Mouse (Mus musculus): ENCODE results near the gene Prr5l. TPM values are rescaled to one million over a fixed set of nuclear protein-coding genes. Genes with fewer than 3 reads are reported as not detected.
A peak's percentile ranks its signal among the peaks of the same experiment; 100 is the strongest.

The Prr5l gene
- total RNA-seq, 2 experiments from 2014 or later, result 5.1 to 7.7 TPM

- DNase-seq (ENCODE audit: extremely low spot score in 1 of 2, low spot score in 2 of 2), result no peak
- intact Hi-C loops (cut with DNase I), result no loop called here
- Histone ChIP-seq H3K4me3 (no peak overlapping the region), H3K27ac (no peak overlapping the region)
- peak; percentile 42 for TF ChIP-seq CTCF (IDR thresholded peaks at IDR 0.05)
Measured at GRCm38 (mm10) chr2:101815250-101815934, 67.4 kb downstream of the Prr5l start.

- Histone ChIP-seq H3K4me3 (no peak overlapping the region), H3K27ac (no peak overlapping the region)
- intact Hi-C loops (cut with DNase I), result no loop called here
- TF ChIP-seq CTCF (IDR thresholded peaks at IDR 0.05), result no peak
- no peak for DNase-seq (ENCODE audit: extremely low spot score in 1 of 2, low spot score in 2 of 2)
Measured at GRCm38 (mm10) chr2:101814272-101814625, 68.6 kb downstream of the Prr5l start.

- TF ChIP-seq CTCF (IDR thresholded peaks at IDR 0.05), result no peak
- intact Hi-C loops (cut with DNase I), result no loop called here
Measured at GRCm38 (mm10) chr2:101813581-101814271, 69.1 kb downstream of the Prr5l start.

GRCm38 (mm10) chr2:101811925-101812324, 70.9 kb downstream of the Prr5l start:
- DNase-seq (ENCODE audit: extremely low spot score in 1 of 2, low spot score in 2 of 2), result no peak
- TF ChIP-seq CTCF (IDR thresholded peaks at IDR 0.05), result no peak
- intact Hi-C loops (cut with DNase I), result no loop called here
- Histone ChIP-seq H3K4me3 (no peak overlapping the region), H3K27ac (no peak overlapping the region)

More at GRCm38 (mm10) chr2:101813581-101814271, 69.1 kb downstream of the Prr5l start:
- DNase-seq (ENCODE audit: extremely low spot score in 1 of 2, low spot score in 2 of 2), result no peak
- no peak overlapping the region for H3K27ac ChIP-seq
- H3K4me3 ChIP-seq, result no peak overlapping the region

GRCm38 (mm10) chr2:101810774-101811173, 72.1 kb downstream of the Prr5l start:
- intact Hi-C loops (cut with DNase I), result no loop called here
- no peak for TF ChIP-seq CTCF (IDR thresholded peaks at IDR 0.05)
- no peak for DNase-seq (ENCODE audit: extremely low spot score in 1 of 2, low spot score in 2 of 2)
- Histone ChIP-seq H3K27ac (no peak overlapping the region), H3K4me3 (no peak overlapping the region)

GRCm38 (mm10) chr2:101809640-101810305, 73.1 kb downstream of the Prr5l start:
- H3K4me3 ChIP-seq, result no peak overlapping the region
- intact Hi-C loops (cut with DNase I), result no loop called here
- no peak for DNase-seq (ENCODE audit: extremely low spot score in 1 of 2, low spot score in 2 of 2)
- H3K27ac ChIP-seq, result no peak overlapping the region
- TF ChIP-seq CTCF (IDR thresholded peaks at IDR 0.05), result no peak

GRCm38 (mm10) chr2:101807756-101808155, 75.1 kb downstream of the Prr5l start:
- no peak overlapping the region for H3K4me3 ChIP-seq
- DNase-seq (ENCODE audit: extremely low spot score in 1 of 2, low spot score in 2 of 2), result no peak
- TF ChIP-seq CTCF (IDR thresholded peaks at IDR 0.05), result no peak
- H3K27ac ChIP-seq, result no peak overlapping the region
- intact Hi-C loops (cut with DNase I), result no loop called here

GRCm38 (mm10) chr2:101802240-101802639, 80.6 kb downstream of the Prr5l start:
- intact Hi-C loops (cut with DNase I), result no loop called here
- H3K4me3 ChIP-seq, result no peak overlapping the region
- H3K27ac ChIP-seq, result no peak overlapping the region
- DNase-seq (ENCODE audit: extremely low spot score in 1 of 2, low spot score in 2 of 2), result no peak
- TF ChIP-seq CTCF (IDR thresholded peaks at IDR 0.05), result no peak

GRCm38 (mm10) chr2:101797901-101798250, 85.0 kb downstream of the Prr5l start:
- DNase-seq (ENCODE audit: extremely low spot score in 1 of 2, low spot score in 2 of 2), result no peak
- H3K27ac ChIP-seq, result peak overlapping the region; percentile 28
- TF ChIP-seq CTCF (IDR thresholded peaks at IDR 0.05), result no peak
- intact Hi-C loops (cut with DNase I), result loop anchor here (5.0 kb wide), 1 partner anchor 81 kb away; no protein-coding TSS in a partner anchor
- H3K4me3 ChIP-seq, result peak overlapping the region; percentile 41

GRCm38 (mm10) chr2:101797166-101797900, 85.5 kb downstream of the Prr5l start:
- peak in 1 of 2 experiments; percentile 30 for DNase-seq (ENCODE audit: extremely low spot score in 1 of 2, low spot score in 2 of 2)
- no peak for TF ChIP-seq CTCF (IDR thresholded peaks at IDR 0.05)
- peak overlapping the region; percentile 41 for H3K4me3 ChIP-seq
- intact Hi-C loops (cut with DNase I), result loop anchor here (5.0 kb wide), 1 partner anchor 80 kb away; no protein-coding TSS in a partner anchor
- H3K27ac ChIP-seq, result peak overlapping the region; percentile 28; the same call in 1 of the 2 replicates

- DNase-seq (ENCODE audit: extremely low spot score in 1 of 2, low spot score in 2 of 2), result peak; percentile 57
Measured at GRCm38 (mm10) chr2:101796287-101797115, 86.3 kb downstream of the Prr5l start.

More at GRCm38 (mm10) chr2:101796287-101797115, 86.3 kb downstream of the Prr5l start:
- intact Hi-C loops (cut with DNase I), result loop anchor here (5.0 kb wide), 1 partner anchor 79 kb away; no protein-coding TSS in a partner anchor
- TF ChIP-seq CTCF (IDR thresholded peaks at IDR 0.05), result peak; percentile 73
- peak overlapping the region; percentile 41 for H3K4me3 ChIP-seq
- peak overlapping the region; percentile 62 for H3K27ac ChIP-seq

Data from left cerebral cortex, adult 2 months (tissue).